Mouse (Mus musculus) myocyte (in vitro differentiated cells): Measurements from ENCODE around the gene Gm20388. TPM values are rescaled to one million over a fixed set of nuclear protein-coding genes. Genes with fewer than 3 reads are reported as not detected.

Experiments
- H3K27me3 ChIP-seq: one replicate; pipeline ENCODE4 v1.6.1; 2011; ENCODE audit not compliant: control insufficient read depth, insufficient read depth, insufficient read length
- H3K36me3 ChIP-seq: one replicate; pipeline ENCODE4 v1.6.1; 2011; ENCODE audit not compliant: control insufficient read depth, insufficient read depth
- H3K4me2 ChIP-seq: one replicate; pipeline ENCODE4 v1.6.1; 2011; ENCODE audit warnings: low read depth, control low read depth
- H3K4me3 ChIP-seq: one replicate; pipeline ENCODE4 v1.5.1; 2011; ENCODE audit warnings: mild to moderate bottlenecking, control low read depth, moderate library complexity
- H3K79me2 ChIP-seq: one replicate; pipeline ENCODE4 v1.6.1; 2011; ENCODE audit not compliant: control insufficient read depth, insufficient read depth
- H3ac ChIP-seq: one replicate; pipeline ENCODE4 v1.6.1; 2011; ENCODE audit not compliant: control insufficient read depth, insufficient read length
- CEBPB ChIP-seq: IDR thresholded peaks from 2 replicates; pipeline ENCODE4 v1.6.1; 2011; ENCODE audit warnings: mild to moderate bottlenecking, moderate library complexity; ENCODE audit not compliant: poor library complexity, insufficient read depth, severe bottlenecking
- E2F4 ChIP-seq: IDR thresholded peaks from one replicate; pipeline ENCODE4 v1.6.1; 2011; ENCODE audit warnings: mild to moderate bottlenecking, control low read depth, moderate library complexity; ENCODE audit not compliant: insufficient read depth
- MAX ChIP-seq: IDR thresholded peaks from one replicate; pipeline ENCODE4 v1.6.1; 2011; ENCODE audit warnings: low read depth, mild to moderate bottlenecking, control low read depth
- MYOD1 ChIP-seq, 3 experiments: IDR thresholded peaks; one replicate each; pipeline ENCODE4 v1.6.1; 2011; ENCODE audit warnings: control low read depth in 2 of 3, low read depth in 2 of 3, mild to moderate bottlenecking in 2 of 3, moderate library complexity in 1 of 3; ENCODE audit not compliant: insufficient read length in 2 of 3, control insufficient read depth in 1 of 3
- MYOG ChIP-seq, 3 experiments: IDR thresholded peaks; one replicate each; pipeline ENCODE4 v1.6.1; 2011; ENCODE audit warnings: control low read depth in 2 of 3, low read depth in 2 of 3, mild to moderate bottlenecking in 2 of 3; ENCODE audit not compliant: insufficient read length in 2 of 3, control insufficient read depth in 1 of 3, insufficient read depth in 1 of 3
- POLR2A ChIP-seq: IDR thresholded peaks from one replicate; pipeline ENCODE4 v1.6.1; 2011; ENCODE audit warnings: low read depth, mild to moderate bottlenecking, control low read depth, moderate library complexity; ENCODE audit not compliant: insufficient read length
- POLR2AphosphoS2 ChIP-seq: IDR thresholded peaks from one replicate; pipeline ENCODE4 v1.6.1; 2011; ENCODE audit warnings: low read depth, control low read depth; ENCODE audit not compliant: insufficient read length
- REST ChIP-seq: IDR thresholded peaks from one replicate; pipeline ENCODE4 v1.6.1; 2011; ENCODE audit warnings: mild to moderate bottlenecking, control low read depth, moderate library complexity; ENCODE audit not compliant: insufficient read depth, insufficient read length
- SRF ChIP-seq: IDR thresholded peaks from one replicate; pipeline ENCODE4 v1.6.1; 2011; ENCODE audit warnings: low read depth; ENCODE audit not compliant: control insufficient read depth, insufficient read length
- TCF12 ChIP-seq: IDR thresholded peaks from one replicate; pipeline ENCODE4 v1.6.1; 2011; ENCODE audit warnings: mild to moderate bottlenecking, control low read depth; ENCODE audit not compliant: poor library complexity, insufficient read depth, severe bottlenecking
- TCF3 ChIP-seq: IDR thresholded peaks from one replicate; pipeline ENCODE4 v1.6.1; 2011; ENCODE audit warnings: low read depth, control low read depth; ENCODE audit not compliant: insufficient read length
- USF1 ChIP-seq: IDR thresholded peaks from one replicate; pipeline ENCODE4 v1.6.1; 2011; ENCODE audit warnings: low read depth, mild to moderate bottlenecking, control low read depth, moderate library complexity
- polyA plus RNA-seq: library from polyadenylated mRNA; unstranded; fragments of >200 nt; fragmentation: generic; extraction: Trizol; gene quantifications from one replicate; pipeline ENCODE4 v1.2.1, GENCODE M21; 2012; ENCODE audit warnings: missing spikeins

The Gm20388 gene
- polyA plus RNA-seq, 1 experiment: 15.3 TPM

DNA sequence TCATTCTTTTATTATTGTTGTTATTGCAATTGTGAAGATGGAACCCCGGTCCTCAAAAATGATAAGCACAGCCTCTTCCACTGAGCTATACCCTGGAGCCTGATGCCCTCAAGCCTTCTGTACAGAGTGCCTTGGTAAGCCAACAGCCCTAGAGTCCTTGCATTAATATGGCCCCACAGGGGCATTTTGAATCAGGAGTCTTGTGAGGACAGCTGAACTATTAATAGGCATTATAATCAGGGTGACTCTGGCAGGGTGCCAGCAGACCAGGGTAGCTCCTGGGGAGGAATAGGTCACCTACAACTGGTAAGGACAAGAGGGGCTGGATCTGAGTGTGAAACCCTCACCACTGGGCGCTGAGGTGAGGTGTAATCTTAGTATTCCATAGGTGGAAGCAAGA is 679.3 kb downstream of the Gm20388 start:
- H3K27me3 ChIP-seq: peaks cover 7% of the 10 kb centered on the region
- H3K79me2 ChIP-seq: peaks cover 5% of the 10 kb centered on the region
- no peak for TF ChIP-seq MYOG (IDR thresholded peaks at IDR 0.05; ENCODE audit: control insufficient read depth in 1 of 3, insufficient read depth in 1 of 3, insufficient read length in 2 of 3, low read depth in 2 of 3)
- no peak for TF ChIP-seq CEBPB
- TF ChIP-seq MAX: no peak
- peak overlapping the region; percentile 97 for H3K4me2 ChIP-seq
- H3K4me3 ChIP-seq: peak overlapping the region; percentile 31
- no peaks in the 10 kb centered on the region for H3K36me3 ChIP-seq
- no peak overlapping the region for H3ac ChIP-seq

GRCm38 (mm10) chr8:120591587-120592292 is 681.1 kb downstream of the Gm20388 start:
- Histone ChIP-seq H3K36me3 (no peaks in the 10 kb centered on the region), H3K4me3 (no peak overlapping the region), H3ac (no peak overlapping the region), H3K4me2 (no peak overlapping the region), H3K27me3 (peaks cover 7% of the 10 kb centered on the region), H3K79me2 (peaks cover 5% of the 10 kb centered on the region)
- no peak for TF ChIP-seq POLR2AphosphoS2

GRCm38 (mm10) chr8:120594571-120594970 is 683.9 kb downstream of the Gm20388 start:
- Histone ChIP-seq H3ac (no peak overlapping the region), H3K4me2 (no peak overlapping the region), H3K79me2 (no peaks in the 10 kb centered on the region), H3K27me3 (peaks cover 7% of the 10 kb centered on the region), H3K4me3 (no peak overlapping the region), H3K36me3 (no peaks in the 10 kb centered on the region)
- no peak for TF ChIP-seq CEBPB
- no peak for TF ChIP-seq MAX
- no peak for TF ChIP-seq POLR2AphosphoS2
- TF ChIP-seq POLR2A: no peak
- no peak for TF ChIP-seq USF1
- no peak for TF ChIP-seq E2F4
- TF ChIP-seq TCF3: no peak
- TF ChIP-seq SRF: no peak
- TF ChIP-seq REST: no peak

DNA sequence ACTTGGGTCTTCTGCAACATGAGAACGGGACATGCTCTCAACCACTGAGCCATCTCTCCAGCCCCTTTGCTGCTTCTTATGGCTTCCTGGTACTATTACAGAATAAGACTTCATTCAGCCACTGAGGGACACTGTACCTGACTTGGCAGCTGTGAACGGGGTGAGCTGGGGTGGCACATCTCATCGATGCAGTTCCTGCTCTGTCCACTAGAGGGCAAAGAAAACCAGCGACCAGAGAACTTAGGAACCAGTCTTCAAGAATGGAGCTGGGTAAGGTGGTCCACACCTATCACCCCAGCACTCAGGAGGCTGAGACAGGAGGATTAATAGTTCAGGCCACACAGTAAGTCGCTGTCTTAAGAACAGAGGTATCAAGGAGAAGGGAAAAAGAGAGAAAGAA is 685.3 kb downstream of the Gm20388 start:
- Histone ChIP-seq H3K79me2 (no peaks in the 10 kb centered on the region), H3K4me2 (no peak overlapping the region), H3ac (no peak overlapping the region), H3K4me3 (no peak overlapping the region), H3K36me3 (no peaks in the 10 kb centered on the region), H3K27me3 (peaks cover 7% of the 10 kb centered on the region)
- no peak for TF ChIP-seq MYOG (IDR thresholded peaks at IDR 0.05; ENCODE audit: control insufficient read depth in 1 of 3, insufficient read depth in 1 of 3, insufficient read length in 2 of 3, low read depth in 2 of 3)
- TF ChIP-seq REST: no peak
- no peak for TF ChIP-seq USF1
- no peak for TF ChIP-seq E2F4
- no peak for TF ChIP-seq POLR2AphosphoS2
- no peak for TF ChIP-seq MAX
- no peak for TF ChIP-seq TCF3
- no peak for TF ChIP-seq CEBPB
- TF ChIP-seq POLR2A: no peak
- no peak for TF ChIP-seq SRF
- TF ChIP-seq TCF12: no peak
- no peak for TF ChIP-seq MYOD1 (IDR thresholded peaks at IDR 0.05; ENCODE audit: control insufficient read depth in 1 of 3, insufficient read length in 2 of 3, low read depth in 2 of 3)

DNA sequence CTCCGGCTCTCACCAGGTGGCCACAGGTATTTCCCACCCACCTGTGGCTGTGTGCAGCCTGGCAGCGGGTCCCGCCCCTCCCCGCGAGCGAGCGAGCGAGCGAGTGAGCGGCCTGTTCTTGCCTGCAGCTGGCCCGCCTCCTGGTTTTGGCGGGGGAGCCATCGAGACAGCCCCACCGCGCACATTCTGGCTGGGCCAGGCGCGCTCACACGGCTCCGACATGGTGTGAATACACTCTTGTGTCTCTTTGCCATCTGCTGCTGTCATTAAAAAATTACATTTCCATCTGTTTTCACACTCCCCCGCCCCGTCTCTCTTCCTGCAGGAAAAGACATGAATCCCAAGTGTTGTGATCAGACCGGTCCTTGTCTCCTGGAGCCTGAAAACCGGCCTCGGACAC is 687.9 kb downstream of the Gm20388 start:
- no peaks in the 10 kb centered on the region for H3K79me2 ChIP-seq
- no peaks in the 10 kb centered on the region for H3K27me3 ChIP-seq
- TF ChIP-seq MYOD1 (IDR thresholded peaks at IDR 0.05; ENCODE audit: control insufficient read depth in 1 of 3, insufficient read length in 2 of 3, low read depth in 2 of 3) (no peak), CEBPB (no peak), TCF3 (no peak), E2F4 (no peak), USF1 (no peak), POLR2A (no peak), MAX (no peak), SRF (no peak), MYOG (IDR thresholded peaks at IDR 0.05; ENCODE audit: control insufficient read depth in 1 of 3, insufficient read depth in 1 of 3, insufficient read length in 2 of 3, low read depth in 2 of 3) (no peak), TCF12 (no peak), POLR2AphosphoS2 (no peak)
- H3K4me3 ChIP-seq: no peak overlapping the region
- no peaks in the 10 kb centered on the region for H3K36me3 ChIP-seq
- no peak overlapping the region for H3K4me2 ChIP-seq
- H3ac ChIP-seq: no peak overlapping the region

- TF ChIP-seq MYOG (IDR thresholded peaks at IDR 0.05; ENCODE audit: control insufficient read depth in 1 of 3, insufficient read depth in 1 of 3, insufficient read length in 2 of 3, low read depth in 2 of 3) (no peak), MAX (no peak), USF1 (no peak), POLR2A (no peak)
- H3K79me2 ChIP-seq: no peaks in the 10 kb centered on the region
- no peaks in the 10 kb centered on the region for H3K27me3 ChIP-seq
- H3ac ChIP-seq: no peak overlapping the region
- no peaks in the 10 kb centered on the region for H3K36me3 ChIP-seq
- no peak overlapping the region for H3K4me3 ChIP-seq
- no peak overlapping the region for H3K4me2 ChIP-seq
These were observed 688.9 kb downstream of the Gm20388 start for GRCm38 (mm10) chr8:120599504-120599903.
